Mouse (Mus musculus) brown adipose tissue, adult 24 weeks (tissue): ENCODE data around the gene Gm572. TPM values are rescaled to one million over a fixed set of nuclear protein-coding genes. Genes with fewer than 3 reads are reported as not detected.
A peak's percentile ranks its signal among the peaks of the same experiment; 100 is the strongest.

Experiments used
- H3K27ac ChIP-seq: fragments of 200-500 bp; replicated peaks from 2 replicates; pipeline ENCODE4 v1.5.1; 2012; ENCODE audit warnings: low read depth, mild to moderate bottlenecking, low read length
- H3K4me1 ChIP-seq: fragments of 200-500 bp; 2 replicates; pipeline ENCODE4 v1.6.1; 2012; ENCODE audit warnings: low read length, mixed read lengths; ENCODE audit not compliant: control insufficient read depth, insufficient read depth, insufficient read length
- H3K4me3 ChIP-seq: fragments of 200-500 bp; 2 replicates; pipeline ENCODE4 v1.5.1; 2012; ENCODE audit warnings: low read depth, mild to moderate bottlenecking, low read length, moderate library complexity; ENCODE audit not compliant: insufficient read depth
- polyA plus RNA-seq: library from polyadenylated mRNA; stranded (reverse); fragments of >200 nt; gene quantifications from 2 replicates; pipeline ENCODE4 v1.2.4, GENCODE M21; 2012; ENCODE audit not compliant: missing spikeins, insufficient read depth, insufficient read length

Gene Gm572
- polyA plus RNA-seq, 1 experiment, result not detected

DNA sequence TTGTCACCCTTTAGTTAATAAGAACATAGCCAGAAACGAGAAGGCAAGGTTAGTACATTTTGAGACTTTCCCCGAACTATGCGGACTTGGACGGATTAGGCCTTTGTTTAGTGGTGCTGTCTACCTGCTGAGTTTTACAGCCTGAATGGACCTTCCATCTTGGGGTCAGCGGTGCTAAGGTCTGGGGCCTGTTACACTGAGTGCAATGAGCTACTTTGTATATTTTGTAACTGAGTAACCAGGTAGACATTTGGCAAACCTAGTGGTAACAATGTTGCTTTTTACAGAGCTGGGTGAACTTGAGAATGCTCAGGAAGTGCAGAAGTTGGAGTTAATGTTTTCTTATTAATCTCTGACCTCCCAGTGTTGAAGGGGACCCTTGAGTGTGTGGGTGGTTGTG is 2.0 kb upstream of the Gm572 start:
- no peaks in the 10 kb centered on the region for H3K4me1 ChIP-seq
- no peak overlapping the region for H3K27ac ChIP-seq

DNA sequence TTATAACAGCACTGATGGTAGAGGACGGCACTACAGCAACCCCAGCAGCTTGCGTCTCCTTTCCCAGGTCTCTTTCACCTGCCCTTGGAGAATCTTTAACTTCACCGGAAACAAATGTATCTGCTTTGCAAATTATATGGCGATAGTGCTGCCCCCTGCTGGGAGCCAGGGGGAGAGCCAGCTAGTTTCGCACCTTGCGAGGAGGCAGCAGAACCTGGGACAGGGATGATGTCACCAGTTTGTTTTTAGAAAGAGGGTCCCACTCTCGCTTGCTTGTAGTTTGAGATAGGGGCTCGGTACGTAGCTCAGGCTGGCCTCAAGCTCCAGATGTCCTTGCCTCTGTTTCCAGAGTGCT is 1.0 kb downstream of the Gm572 start:
- H3K4me3 ChIP-seq, result peak overlapping the region; percentile 36; the same call in 1 of the 2 replicates
- no peak overlapping the region for H3K27ac ChIP-seq
- H3K4me1 ChIP-seq, result no peaks in the 10 kb centered on the region

More for the DNA sequence above, 2.0 kb upstream of the Gm572 start:
- H3K4me3 ChIP-seq, result no peak overlapping the region

DNA sequence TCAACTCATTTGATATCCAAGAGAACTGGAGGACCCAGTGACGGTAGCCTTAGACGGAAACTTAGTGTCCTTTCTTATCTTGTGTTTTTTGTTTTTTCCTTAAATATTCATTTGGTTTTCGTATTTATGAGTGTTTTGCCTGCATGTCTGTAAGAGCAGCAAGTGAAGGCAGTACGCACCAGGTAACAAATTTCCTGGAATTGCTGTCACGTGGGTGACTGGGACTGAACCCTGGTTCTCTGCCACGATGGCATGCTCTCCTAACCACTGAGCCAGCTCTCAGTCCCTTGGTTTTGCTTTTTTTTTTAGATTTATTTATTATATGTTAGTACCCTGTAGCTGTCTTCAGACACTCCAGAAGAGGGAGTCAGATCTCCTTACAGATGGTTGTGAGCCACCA is 1.8 kb downstream of the Gm572 start:
- Histone ChIP-seq H3K4me3 (no peak overlapping the region), H3K4me1 (no peaks in the 10 kb centered on the region), H3K27ac (no peak overlapping the region)

DNA sequence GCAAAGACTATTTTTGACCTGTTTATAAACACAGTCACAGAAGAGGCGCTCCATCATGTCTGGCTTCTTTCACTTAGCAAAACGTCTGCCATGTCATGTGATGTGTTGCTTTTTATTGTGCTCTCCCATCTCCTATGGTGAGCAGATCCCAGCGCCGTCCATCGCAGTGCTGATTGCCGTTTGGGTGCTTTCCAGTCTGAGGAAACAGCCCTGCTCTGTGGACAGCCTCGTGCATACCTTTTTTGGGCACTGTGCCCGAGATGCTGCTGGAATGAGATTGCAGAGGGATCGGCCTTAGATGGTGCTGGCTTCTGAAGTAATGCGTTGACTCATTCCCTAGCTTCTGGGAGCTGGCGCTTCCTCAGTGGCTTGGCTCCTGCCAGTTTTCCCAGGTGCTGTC is 3.5 kb downstream of the Gm572 start:
- Histone ChIP-seq H3K4me3 (no peak overlapping the region), H3K27ac (no peak overlapping the region), H3K4me1 (no peaks in the 10 kb centered on the region)

DNA sequence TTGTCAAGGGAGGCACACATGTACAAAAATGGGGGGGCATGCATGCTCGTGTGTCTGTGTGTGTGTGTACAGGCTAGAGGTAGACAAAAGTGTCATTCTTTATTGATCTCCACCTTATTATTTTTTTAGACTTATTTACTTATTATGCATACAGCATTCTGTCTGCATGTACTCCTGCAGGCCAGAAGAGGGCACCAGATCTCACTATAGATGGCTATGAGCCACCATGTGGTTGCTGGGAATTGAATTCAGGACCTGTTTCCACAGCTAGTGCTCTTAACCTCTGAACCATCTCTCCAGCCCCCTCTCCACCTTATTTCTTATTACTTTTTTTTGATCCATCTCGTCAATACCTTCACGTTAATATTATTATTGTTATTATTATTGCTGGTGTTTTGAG is 6.2 kb downstream of the Gm572 start:
- H3K4me1 ChIP-seq, result no peaks in the 10 kb centered on the region

DNA sequence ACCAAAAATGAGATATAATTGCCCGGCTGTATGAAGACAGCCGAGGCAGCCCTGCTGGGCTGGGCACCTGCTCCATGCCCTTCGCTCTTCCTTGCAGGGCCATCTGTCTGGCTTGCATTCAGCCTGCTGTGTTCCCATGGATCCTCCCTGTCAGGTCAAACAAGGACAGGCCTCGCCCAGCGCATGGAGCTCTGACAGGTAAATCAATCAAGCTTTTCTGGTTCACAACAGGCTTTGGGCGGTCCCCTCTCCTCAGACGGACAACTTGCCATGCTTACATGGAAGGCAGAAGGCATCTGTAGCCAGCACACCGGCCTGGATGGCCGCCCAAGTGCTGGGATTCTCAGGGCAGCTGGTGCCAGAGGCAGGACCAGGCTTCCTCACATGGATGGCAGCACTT is 7.9 kb downstream of the Gm572 start:
- Histone ChIP-seq H3K4me3 (no peak overlapping the region), H3K4me1 (no peaks in the 10 kb centered on the region), H3K27ac (no peak overlapping the region)

More for the DNA sequence above, 6.2 kb downstream of the Gm572 start:
- Histone ChIP-seq H3K27ac (no peak overlapping the region), H3K4me3 (no peak overlapping the region)

DNA sequence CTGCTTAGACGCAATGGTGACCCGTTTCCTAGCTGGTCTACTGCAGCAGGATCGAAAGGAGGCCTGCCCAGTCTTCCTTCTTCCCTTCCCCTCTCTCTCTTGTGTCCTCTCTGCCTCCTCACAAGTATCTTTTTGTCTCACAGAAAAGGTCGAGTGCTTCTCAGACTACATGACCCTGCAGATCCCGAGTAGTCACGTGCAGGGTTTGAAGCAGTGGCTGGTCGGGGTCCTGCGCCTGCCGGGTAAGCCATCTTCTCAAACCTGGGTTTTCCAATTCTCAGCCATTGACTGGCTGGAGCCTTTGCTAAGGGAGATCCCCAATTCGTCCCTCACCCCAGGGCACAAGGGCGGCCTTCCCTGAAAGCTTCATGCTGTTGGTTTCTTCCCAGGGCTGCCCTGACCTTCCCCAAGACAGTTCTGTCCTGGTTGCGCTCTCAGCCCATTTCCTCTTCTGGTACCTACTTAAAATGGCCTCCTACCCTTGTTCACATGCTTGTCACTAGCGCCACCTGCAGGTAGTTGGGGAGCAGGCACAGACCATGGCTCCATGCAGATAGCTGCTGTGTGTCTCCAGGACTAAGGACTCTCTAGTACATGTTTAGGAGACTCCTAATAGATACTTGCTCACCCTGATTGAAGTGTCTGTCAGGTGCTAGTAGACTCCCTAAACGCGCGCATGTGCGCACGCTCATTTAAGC is 11.7 kb downstream of the Gm572 start:
- no peak overlapping the region for H3K27ac ChIP-seq
- H3K4me3 ChIP-seq, result no peak overlapping the region
- H3K4me1 ChIP-seq, result no peaks in the 10 kb centered on the region

DNA sequence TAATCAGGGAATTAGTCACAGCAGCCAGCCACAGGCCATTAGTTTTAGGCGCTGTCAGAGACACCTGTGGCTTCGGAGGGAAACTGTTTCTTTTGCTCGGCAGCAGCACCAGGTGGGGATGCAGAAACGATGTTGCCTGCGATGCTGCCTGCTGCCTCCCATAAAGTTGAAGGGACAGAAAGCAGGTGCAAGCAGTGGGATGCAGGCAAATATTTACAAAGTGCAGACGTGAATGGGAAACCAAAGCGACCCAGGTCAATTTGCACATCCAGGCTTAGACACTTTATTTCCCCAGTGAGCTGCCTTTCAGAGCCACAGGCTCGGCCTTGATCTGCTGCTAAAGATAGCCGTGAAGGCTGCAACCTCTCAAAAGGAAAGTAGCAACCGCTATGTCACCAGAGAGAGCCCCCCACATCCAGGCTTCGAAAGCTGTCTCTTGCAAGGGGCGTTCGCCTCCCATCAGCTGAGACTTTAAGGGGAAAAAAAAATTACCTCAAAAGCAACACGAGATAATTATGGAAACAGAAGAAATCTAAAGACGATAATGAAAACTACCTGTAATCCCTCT is 13.7 kb downstream of the Gm572 start:
- Histone ChIP-seq H3K4me3 (no peak overlapping the region), H3K27ac (no peak overlapping the region), H3K4me1 (no peaks in the 10 kb centered on the region)

DNA sequence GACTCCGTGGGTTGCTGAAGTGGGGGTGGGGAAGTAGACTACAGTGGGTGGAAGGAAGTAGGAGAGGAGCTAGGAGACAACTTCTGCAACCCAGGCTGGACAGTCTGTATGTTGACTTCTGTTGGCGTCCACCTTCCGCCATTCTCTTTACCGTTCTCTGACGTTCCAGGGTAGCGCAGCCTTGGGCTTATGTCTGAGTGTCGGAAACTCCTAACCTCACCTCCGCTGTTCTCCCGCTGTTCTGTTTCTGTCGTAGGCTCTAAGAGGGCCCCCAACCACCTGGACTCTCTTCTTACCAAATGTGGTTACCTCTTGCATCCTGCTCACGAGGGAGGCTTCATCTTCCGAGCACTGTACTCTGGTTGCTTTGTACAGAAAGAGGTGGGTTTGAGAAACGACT is 14.7 kb downstream of the Gm572 start:
- H3K4me3 ChIP-seq, result no peak overlapping the region
- H3K4me1 ChIP-seq, result no peaks in the 10 kb centered on the region
- H3K27ac ChIP-seq, result no peak overlapping the region

DNA sequence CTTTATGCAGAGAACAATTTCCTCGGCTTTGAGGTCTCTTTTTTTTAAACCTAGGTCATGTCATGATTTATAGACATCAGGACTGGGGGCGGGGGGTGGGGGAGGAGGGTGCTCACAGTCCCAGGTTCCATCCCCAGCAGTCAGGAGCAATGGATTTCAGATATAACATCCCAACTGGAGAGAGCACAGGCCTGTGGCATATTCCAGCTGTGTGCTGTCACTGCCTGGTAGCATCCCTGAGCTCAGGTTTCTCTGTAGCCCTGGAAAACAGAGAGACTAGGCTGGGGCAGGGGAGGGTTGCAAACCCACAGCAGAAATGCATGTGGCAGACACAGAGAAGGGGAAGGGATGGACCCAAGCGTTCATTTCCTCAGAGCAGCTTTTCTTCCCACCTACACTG is 17.1 kb downstream of the Gm572 start:
- H3K4me3 ChIP-seq, result no peak overlapping the region
- no peak overlapping the region for H3K27ac ChIP-seq

DNA sequence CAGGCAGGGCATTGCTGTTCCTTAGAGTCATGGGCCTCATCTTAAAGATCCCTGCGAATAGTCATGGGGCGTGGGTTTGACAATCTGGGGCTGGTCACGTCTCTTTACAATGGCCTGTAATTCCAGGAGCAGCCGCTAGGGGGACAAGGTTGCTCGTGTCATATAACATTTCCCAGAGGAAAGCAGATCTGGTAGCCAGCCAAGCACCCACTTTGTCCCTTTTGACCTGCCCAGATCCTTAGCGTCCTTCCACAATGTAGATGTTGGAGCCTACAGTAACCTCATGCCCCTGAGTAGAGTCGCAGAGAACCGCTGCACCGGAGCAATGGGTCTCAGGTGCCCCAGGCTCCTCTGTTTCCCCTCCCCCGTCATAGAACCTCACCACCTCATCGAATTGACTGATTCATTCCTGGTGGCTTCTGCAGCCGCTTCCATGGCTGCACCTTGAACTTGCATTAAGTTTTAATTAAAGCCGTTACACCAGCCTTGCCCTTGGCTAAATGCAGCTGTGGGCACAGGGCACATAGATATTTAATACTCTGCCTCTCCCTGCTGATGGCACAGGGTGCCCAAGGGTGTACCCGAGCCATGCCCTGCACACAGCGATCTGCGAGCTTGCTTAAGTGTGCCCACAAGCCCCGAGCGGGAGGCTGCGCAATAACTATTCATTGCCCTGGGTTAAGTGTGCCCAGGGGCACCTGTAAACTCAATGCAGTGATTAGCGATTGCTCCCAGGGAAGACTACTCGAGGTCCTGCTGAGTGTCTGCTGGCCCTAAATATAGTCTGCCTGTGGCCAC is 19.2 kb downstream of the Gm572 start:
- H3K27ac ChIP-seq, result no peak overlapping the region
- H3K4me3 ChIP-seq, result 0 out of 2 replicates have a peak overlapping the region, but pooled peaks have one; percentile 33
- no peaks in the 10 kb centered on the region for H3K4me1 ChIP-seq

More for the DNA sequence above, 17.1 kb downstream of the Gm572 start:
- no peaks in the 10 kb centered on the region for H3K4me1 ChIP-seq

DNA sequence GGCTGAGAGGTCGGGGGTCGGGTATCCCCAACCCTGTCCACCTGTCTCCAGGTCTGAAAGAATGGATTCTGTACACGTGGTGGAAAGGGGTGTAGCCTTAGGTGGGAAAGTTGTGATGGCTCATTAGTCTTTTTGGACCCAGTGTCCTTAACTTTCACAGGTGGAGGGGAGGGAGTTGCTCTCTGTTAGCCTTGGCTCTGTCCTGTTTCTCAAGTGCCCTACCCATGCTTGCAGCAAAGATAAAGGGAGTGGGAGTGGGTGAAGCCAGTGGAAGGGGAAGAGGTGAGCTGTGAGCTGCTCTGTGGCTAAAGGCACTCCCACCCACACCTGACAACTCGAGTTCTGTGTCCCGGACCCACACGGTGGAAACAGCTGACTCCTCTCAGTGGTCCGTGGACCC is 20.2 kb downstream of the Gm572 start:
- no peak overlapping the region for H3K27ac ChIP-seq
- H3K4me3 ChIP-seq, result no peak overlapping the region
- no peaks in the 10 kb centered on the region for H3K4me1 ChIP-seq

DNA sequence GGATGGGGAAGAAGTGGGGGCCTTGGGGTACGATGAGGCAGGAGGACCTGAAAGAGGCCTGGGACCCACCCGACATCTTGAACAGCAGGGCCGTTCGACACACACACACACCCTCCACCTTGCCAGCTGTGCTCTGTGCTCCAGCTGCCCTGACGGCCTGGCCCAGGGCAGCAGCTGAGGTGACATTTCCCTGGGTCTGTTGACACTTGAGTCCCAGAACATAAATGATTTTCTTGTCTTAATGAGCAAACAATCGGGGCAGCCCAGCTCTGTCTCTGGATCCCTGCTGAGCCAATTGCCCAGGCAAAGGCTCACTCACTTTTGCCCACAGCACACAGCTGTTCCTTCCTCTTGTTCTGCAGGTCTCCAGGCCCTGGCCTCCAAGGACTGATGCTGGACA is 20.9 kb downstream of the Gm572 start:
- Histone ChIP-seq H3K4me1 (no peaks in the 10 kb centered on the region), H3K27ac (no peak overlapping the region), H3K4me3 (no peak overlapping the region)

DNA sequence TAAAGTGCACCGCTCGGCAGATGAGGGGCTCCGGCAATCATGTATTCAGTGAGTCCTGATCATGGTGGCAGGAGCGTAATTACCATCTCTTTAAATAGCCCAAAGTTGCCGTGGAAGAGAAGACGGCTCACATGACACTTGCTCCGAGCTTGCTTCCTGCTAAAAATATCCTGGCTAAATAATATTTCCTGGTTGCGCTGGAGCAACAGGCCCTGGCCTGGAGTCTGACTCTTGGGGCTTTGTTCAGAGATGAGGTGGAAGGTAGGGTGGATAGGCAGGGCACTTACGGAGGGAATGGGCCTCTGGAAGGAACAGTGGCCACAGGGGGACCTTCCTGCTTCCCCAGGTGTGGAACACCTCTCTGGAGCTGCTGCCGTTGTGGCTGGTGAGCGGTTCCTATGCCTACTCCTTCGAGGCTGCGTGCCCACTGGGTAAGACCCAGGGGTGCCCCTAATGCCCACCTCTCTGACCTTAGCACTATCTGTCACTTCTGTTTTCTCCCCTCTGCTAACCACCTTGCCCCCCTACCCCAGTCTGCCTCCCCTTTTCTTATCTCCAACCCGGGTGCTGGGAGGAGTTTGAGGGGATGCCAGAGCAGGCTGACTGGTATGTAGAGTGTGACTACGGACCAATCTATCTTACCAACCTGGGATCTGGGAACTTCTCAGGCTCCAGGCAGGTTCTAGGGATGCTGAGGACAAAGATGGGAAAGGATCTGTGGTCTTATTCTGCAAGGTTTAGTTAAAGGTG is 24.1 kb downstream of the Gm572 start:
- H3K4me3 ChIP-seq, result no peak overlapping the region
- no peaks in the 10 kb centered on the region for H3K4me1 ChIP-seq
- H3K27ac ChIP-seq, result 0 out of 2 replicates have a peak overlapping the region, but pooled peaks have one; percentile 6
